Mouse (Mus musculus): ENCODE results near the gene 4930438A08Rik. TPM values are rescaled to one million over a fixed set of nuclear protein-coding genes. Genes with fewer than 3 reads are reported as not detected.
"Not testable (repeated sequence)": the region's sequence is repeated elsewhere in the genome, so short reads cannot be mapped to it uniquely, and the experiment has no call there.

Gene 4930438A08Rik
- total RNA-seq, 2 experiments from 2014 or later: not detected

DNA sequence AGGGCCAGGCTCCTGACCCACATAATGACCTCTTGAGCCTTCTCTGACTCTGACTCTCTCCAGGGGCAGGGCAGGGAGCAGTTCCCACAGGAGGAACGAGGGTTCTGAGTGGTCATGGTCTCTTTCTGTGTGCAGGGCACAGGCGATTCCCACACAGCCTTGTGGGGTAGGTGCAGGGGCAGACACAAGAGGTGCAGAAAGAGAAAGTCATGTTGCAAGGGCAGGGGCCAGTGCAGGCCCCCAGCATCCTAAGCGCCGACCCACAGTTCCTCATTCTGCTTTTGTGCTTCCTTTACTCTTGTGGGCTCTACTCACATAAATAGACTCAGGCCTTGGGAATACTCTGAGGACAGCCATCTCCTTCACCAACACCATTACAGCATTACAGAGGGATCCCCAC lies 1.2 kb downstream of the 4930438A08Rik start:
- intact Hi-C loops (cut with DNase I): no loop called here
- no peak for DNase-seq

DNA sequence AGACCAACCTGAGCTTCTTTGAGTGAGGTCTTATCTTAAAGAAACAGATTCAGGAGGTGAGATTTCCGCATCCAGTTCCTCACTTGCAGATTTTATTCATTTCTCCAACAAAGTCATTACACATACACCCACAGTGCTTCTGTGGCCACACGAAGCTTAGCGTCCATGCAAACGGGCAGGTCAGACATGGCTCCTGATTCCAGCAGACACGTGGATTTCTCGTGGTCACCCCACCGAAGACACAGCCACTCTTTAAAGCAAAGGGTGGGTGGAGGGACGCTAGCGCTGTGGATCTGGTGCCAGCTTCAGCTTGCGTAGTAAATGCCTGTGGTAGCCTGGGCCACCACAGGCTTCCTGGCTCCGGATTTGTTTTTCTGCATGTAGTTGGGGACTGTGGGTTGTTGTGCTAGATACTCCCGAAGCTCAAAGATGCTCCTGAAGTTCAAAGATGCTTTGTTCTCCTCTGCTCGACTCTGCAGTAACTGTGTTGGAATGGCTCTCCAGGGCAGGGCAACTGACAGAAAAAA lies 7.4 kb downstream of the 4930438A08Rik start:
- DNase-seq: no peak
- intact Hi-C loops (cut with DNase I): no loop called here

DNA sequence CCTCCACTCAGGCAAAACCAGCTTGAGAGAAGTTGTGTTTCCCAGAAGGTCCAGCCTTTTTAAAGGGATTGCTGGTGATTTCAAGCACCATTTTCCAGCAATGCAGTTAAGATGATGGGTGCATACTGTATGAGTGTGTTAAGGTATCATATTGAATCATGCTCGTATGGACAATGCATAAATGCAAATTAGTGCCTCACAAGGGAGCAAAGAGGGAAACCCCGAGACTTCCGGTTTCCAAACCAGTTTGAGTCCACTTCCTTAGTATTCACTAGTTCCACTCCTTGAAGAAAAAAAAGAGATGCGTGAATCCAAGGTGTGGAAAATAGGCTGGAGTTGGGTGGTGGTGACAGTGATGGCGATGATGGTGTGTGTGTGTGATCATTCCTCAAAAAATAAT lies 7.9 kb downstream of the 4930438A08Rik start:
- intact Hi-C loops (cut with DNase I): no loop called here
- no peak for DNase-seq

DNA sequence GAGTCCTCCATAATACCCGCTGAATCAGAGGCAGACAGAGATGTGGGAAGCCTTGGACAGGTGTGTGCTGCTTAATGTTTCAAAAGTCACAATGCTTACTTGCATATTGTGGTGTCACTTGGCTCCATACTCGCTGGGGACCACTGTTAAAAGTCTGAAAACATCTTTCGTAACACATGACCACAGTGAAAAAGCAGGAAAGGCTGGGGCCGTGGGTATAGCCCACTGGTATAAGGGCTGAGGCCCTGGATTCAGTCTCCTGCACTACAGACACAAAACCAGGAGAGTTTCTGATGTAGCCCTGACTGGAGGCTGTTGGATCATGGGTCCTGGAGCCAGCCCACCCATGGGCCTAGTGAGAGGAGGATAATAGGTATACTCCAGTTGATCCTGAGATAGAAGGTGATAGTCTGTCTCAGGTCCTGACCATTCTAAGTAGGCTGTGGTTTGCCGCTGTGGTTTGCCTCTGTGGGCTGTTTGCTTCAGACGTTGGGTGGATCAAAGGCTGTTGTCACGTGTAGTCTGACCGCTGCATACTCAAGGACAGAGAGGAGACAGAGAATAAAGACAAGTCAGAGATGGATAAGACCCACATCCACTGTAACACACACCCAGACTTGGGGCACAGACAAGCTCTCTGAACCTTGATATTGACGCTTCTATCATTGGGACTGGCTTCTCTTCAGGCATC lies 15.5 kb downstream of the 4930438A08Rik start:
- DNase-seq: no peak

DNA sequence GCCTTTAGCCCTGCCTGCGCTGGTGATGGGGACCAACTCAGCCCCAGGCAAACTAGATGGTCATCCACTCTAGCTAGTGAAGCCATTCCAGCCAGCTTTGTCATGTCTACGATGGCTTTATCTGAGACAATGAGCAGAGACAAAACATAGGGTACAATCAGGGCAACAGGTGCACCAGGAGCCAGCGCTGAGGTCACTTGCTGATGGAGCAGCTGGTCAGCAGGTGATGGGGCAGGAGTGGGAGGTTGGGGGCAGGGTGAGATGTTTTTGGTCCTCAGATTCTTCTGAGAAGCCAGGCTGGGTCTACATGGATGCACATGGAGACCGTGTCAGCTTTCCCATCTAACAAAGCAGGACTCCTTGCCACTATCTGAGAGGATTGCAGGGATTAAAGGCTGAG lies 16.2 kb downstream of the 4930438A08Rik start:
- intact Hi-C loops (cut with DNase I): no loop called here
- DNase-seq: no peak

More for the DNA sequence above, 15.5 kb downstream of the 4930438A08Rik start:
- intact Hi-C loops (cut with DNase I): no loop called here

DNA sequence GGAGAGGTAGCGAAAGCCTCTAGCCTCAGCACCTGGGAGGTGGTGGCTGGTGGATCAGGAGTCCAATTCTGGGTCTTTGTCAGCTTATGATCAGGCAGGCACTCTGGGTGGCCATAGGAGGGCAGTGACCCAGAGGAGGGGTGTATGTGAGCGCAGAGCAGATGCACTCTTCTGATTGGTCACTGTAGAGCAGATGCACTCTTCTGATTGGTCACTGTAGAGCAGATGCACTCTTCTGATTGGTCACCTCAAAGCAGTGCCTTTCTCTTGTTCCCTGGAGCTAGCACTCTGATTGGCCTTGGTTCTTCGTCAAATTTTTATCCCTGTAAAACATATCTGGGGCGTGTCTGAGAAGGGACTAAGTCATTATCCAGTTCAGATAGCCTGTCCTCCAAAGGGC lies 18.2 kb downstream of the 4930438A08Rik start:
- intact Hi-C loops (cut with DNase I): no loop called here

DNA sequence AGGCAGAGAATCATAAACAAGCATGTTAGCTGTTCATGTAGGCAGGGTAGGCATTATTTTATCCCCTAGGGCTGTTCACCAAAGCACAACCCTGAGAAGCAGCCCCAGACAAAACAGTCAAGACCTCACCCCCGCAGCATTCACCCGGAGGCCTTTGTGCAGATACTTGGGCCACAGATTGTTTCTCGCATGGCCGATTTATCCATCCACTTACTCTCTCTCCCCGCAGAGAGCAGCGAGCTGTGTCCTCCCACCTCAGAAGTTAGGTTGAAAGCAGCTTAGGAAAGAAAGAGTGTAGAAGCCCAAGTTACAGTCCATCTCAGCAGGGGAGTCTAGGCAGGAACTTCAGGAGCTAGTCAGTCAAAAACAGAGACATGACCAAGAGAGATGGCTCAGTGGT lies 22.8 kb downstream of the 4930438A08Rik start:
- no peak for DNase-seq
- intact Hi-C loops (cut with DNase I): no loop called here

More for the DNA sequence above, 18.2 kb downstream of the 4930438A08Rik start:
- DNase-seq: no peak

DNA sequence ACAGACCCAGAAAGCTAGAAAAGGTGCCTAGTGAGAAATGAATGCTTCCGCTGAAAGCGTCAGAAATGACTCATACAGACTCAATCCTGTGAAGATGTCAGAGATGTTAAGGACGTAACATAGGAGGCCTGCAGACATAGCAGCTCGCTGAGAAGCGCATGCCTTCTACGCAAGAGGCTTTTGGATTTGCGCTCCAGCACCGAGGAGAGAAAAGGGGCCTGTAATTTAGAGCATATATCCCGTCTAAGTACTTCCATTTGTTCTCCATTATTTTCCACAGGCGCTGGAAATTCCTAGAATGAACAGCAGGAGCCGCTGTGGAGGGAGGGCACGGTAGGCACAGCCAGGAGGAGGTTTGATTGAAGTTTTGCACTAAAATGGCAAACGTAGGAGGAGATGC lies 26.5 kb downstream of the 4930438A08Rik start:
- intact Hi-C loops (cut with DNase I): loop anchor here (1.0 to 5.0 kb wide), 5 partner anchors 100 to 349 kb away; no protein-coding TSS in a partner anchor
- DNase-seq: peak; percentile 73 to 86

DNA sequence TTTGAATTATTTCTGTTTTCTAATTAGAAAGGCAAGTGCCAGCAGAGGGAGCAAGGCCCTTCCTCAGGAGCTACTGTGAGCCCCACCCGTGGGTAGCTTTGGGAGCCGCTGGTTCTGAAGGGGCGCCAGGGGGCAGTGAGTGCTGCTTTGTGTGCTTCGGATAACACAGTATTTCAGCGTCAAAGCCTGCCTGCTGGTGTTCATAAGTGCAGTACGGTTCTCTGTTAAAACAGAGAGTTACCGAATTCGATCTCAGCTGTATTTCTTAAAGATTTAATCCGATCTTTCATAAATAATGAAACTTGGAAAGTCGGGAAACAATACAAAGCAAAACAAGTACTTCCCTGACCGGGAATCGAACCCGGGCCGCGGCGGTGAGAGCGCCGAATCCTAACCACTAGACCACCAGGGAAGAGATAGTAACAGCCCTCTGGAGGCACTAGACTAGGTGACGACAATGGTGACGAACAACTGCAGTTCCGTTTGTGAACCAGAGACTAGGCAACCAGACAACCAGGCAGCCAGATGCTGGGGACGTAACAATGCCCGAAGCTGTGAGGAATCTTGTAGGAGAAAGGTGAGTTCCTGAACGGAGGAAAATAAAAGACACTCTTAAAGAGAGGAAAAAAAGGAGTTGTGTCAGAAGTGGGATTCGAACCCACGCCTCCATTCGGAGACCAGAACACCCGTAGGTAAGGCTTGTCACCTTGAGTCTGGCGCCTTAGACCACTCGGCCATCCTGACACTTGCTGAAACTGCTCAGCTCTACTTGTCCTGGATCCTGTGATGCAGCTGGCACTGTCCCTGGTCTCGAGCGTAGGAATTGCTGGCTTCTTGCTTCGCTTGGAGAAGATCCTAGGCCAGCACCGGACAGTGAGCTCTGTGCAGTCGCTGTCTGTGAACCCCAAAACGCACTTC lies 27.5 kb downstream of the 4930438A08Rik start:
- peak; percentile 98 to 99 for DNase-seq
- intact Hi-C loops (cut with DNase I): loop anchor here (1.0 to 5.0 kb wide), 6 partner anchors 29 to 350 kb away; partner anchors contain the start of genes Sh3bp5l and Zfp672

DNA sequence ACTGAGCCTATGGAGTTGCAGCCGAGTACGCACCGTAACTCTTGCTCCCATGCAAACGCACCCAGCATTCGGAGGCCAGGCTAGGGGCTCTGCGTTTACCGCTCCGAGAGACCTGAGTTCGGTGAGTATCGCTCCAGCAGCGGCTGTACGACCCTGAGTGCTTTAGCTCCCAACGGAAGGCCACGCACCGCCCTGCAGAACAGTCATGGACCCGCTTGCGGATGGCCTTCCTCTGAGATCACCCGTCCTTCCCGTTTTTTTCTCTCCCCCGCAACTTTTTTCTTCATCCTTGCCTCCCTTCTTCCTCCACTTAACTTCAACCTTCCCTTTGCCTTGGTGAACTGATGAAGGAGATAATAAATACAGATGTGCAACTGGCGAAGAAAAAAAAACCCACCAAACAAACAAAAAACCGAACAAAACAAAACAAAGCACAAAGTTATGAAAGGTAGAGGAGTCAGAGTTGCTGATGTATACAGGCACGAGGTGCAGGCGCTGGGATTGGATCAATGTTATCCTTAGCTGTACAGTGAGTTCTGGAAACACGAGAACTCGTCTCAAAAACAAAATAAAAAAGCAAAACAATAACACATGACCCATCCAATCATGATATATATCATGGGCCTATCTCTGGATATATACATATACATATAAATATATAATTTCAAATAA lies 28.3 kb downstream of the 4930438A08Rik start:
- intact Hi-C loops (cut with DNase I): loop anchor here (2.0 to 5.0 kb wide), 2 partner anchors 28 to 351 kb away; partner anchors contain the start of genes Sh3bp5l and Zfp672
- no peak for DNase-seq

DNA sequence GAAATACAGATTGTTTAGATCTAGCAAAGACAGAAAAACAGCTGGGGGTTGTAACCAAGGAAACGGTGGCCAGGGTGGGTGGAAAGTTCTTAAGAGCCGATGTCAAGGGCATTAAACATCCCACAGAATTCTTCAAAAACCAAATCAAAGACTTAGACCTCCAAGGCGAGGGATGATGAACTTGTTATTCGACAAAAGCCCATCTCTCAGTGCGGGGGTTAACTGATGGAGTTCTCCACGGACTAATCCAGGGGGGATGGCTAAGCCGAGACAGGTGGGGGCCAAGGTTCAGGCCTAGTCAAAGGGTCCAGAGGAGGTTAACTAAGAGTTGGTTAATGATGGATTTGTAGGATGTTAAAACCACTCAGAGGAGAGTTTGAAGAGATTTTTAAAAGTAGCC lies 29.0 kb downstream of the 4930438A08Rik start:
- DNase-seq: no peak
- intact Hi-C loops (cut with DNase I): loop anchor here (2.0 to 5.0 kb wide), 2 partner anchors 27 to 351 kb away; partner anchors contain the start of genes Sh3bp5l and Zfp672

DNA sequence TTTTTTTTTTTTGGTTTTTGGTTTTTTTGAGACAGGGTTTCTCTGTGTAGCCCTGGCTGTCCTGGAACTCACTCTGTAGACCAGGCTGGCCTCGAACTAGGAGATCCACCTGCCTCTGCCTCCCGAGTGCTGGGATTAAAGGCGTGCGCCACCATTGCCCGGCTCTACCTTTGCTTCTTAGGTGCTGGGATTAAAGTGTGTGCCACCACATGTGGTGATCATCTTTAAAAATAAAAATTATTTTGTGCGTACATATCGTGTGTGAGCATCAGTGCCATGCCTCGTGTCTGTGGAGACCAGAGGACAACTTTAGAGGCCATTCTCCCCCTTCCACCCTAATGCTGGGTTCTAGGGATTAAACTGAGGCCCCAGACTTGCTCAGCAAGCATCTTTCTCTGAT lies 30.7 kb downstream of the 4930438A08Rik start:
- DNase-seq; intact Hi-C loops (cut with DNase I): not testable (repeated sequence)

DNA sequence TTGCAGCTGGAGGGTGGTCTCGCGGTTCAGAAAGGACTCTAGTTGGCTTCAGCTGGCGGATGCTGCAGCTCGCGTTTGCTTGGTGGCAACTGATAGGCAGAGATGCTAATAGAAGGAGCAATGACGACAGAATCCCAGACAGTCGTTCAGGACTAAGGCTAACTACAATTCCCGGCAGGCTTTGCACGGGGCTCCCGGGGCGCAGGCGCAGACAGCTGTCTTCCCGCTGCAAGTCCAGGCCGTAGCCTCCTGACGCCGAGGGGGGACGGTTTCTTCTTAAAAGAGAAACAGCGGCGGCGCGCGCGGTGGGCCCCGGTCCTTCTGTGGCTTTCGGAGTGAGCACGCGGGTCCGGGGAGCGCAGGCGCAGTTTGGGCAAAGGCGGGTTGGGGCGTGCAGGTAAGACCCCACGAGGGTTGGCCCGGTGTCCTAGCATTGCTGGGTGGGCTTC lies 32.3 kb downstream of the 4930438A08Rik start, which contains the start of gene Zfp692:
Zfp692 (plus strand) TSS at position 210 of the 449 bp plus-strand sequence.
- peak; percentile 95 to 96 for DNase-seq
- intact Hi-C loops (cut with DNase I): no loop called here

DNA sequence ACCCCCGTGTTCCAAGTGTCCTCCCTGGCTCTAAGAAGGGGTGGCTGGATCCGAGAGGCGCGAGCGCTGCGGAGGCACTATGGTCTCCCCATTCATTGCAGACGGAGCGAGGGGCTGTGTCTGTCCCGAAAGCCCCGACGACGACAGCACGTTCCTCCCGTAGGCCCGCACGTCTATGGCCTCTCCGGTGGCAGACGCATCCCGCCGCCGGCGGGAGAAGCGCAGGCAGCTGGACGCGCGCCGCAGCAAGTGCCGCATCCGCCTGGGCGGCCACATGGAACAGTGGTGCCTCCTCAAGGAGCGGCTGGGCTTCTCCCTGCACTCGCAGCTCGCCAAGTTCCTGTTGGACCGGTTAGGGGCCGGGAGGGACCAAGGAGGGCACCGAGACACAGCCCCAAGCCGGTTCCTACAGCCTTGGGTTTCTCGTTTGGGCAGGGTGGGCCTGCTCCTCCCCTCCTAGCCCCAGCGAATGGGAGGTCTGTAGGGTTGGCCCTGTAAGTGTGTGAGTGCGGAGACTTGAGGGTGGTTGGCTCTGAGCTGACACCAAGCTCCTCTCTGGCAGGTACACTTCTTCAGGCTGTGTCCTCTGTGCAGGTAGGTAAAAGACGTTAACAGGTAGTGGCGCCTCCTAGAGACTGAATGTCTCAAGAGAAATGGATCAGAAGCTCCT lies 32.9 kb downstream of the 4930438A08Rik start:
- intact Hi-C loops (cut with DNase I): no loop called here
- DNase-seq: peak; percentile 64 to 66

DNA sequence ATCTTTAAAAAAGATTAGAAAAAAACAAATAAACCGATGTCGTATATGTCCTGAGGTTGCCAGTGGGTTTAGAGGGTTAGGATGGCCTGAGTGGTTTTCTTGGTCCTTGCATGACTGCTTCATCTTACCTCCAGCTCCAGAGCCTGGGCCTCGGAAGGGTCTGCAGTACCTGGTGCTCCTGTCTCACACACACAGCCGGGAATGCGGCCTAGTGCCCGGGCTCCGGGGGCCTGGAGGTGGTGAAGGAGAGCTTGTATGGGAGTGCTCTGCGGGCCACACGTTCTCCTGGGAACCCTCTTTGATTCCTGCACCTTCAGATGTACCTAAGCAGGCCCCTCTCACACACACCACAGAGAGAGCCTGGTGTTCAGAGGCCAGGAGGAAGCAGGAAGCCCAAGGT lies 34.1 kb downstream of the 4930438A08Rik start:
- no peak for DNase-seq
- intact Hi-C loops (cut with DNase I): no loop called here

DNA sequence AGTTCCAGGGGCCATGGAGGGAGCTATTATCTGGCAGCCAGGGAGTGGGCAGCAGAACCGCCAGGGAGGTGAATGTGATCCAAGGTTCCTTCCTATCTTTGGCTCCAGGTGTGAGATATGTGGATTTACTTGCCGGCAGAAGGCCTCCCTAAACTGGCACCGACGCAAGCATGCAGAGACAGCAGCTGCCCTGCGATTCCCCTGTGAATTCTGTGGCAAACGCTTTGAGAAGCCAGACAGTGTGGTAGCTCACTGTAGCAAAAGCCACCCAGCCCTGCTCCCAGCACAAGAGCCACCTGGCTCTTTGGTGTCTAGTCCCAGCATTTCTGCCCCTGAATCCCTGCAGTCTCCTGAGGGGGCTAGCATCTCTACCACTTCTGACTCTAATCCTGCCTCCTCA lies 39.5 kb downstream of the 4930438A08Rik start:
- peak in 1 of 2 experiments; percentile 29 for DNase-seq
- intact Hi-C loops (cut with DNase I): no loop called here

DNA sequence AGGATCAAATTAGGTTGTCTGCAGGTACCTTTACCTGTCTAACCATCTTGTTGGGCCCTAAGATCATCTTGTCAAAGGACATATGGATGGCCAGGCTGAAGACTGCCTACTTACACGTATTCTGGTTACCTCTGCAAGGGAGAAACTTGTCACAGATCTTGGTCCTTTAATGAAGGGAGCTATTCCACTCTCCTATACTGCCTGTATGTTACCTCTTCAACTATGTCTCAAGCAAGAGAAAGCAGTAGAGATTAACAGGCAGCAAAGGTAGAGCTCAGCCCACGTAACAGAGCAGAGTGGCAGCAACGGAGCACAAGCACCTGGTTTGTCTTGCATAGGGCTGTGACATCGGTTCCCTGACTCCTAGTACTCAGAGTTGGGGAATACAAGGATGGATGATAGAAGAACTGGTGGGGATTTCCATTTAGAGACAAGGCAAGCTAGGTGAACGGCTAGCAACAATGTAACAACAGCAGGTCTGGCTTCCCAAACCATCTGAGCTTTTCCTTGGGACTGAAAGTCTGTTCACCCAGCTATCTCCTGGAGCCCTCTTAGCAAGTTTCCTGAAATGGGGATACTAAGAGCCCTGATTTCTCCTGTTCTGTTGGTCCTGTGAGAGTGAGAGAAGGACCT lies 41.1 kb downstream of the 4930438A08Rik start:
- no peak for DNase-seq
- intact Hi-C loops (cut with DNase I): no loop called here

DNA sequence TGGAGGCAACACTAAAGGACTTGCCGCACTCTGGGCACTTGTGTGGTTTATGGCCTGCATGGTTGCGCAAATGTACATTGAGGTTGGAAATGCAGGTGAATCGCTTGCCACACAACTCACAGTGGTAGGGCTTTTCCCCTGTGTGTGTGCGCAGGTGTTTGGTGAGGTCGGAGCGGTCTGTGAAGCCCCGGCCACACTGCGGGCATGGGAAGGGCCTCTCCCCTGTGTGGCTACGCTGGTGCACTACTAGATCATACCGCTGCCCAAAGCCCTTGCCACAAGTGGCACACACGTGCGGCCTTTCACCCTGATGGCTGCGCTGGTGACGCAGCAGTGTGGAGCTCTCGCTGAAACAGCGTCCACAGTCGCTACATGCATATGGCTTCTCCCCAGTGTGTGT lies 41.7 kb downstream of the 4930438A08Rik start:
- intact Hi-C loops (cut with DNase I): no loop called here

DNA sequence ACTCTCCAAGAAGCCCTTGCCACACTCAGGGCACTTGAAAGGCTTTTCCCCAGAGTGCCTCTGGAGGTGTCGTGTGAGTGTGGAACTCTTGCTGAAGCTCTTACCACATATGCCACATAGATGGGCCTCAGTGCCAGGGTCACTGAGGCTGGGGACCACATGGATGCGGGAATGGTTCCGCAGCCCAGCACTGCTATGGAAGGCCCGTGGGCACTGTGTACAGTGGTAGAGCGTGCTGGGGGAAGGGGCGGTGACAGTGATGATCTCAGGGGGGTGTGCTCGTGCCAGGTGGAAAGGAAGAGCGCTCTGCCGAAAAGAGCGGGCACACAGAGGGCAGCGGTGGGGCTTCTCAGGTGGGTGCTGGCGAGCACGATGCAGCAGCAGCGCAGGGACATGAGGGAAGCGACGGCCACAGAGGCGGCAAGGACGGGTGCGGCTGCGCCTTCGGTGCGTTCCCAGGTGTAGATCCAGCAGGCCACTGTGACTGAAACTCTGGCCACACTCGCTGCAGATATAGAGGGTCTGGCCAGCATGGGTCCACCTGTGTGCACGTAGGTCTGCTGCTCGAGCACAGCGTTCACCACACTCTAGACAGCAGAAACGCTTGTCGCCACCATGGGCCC lies 42.3 kb downstream of the 4930438A08Rik start:
- intact Hi-C loops (cut with DNase I): no loop called here

More for the DNA sequence above, 41.7 kb downstream of the 4930438A08Rik start:
- DNase-seq: no peak

More for the DNA sequence above, 42.3 kb downstream of the 4930438A08Rik start:
- no peak for DNase-seq
